Mouse (Mus musculus): Measurements from ENCODE around the gene Stk40.
"Not testable (repeated sequence)": the region's sequence is repeated elsewhere in the genome, so short reads cannot be mapped to it uniquely, and the experiment has no call there.

Stk40 gene

GRCm38 (mm10) chr4:126156617-126157016, 52.9 kb downstream of the Stk40 start:
- DNase-seq (ENCODE audit: low read depth), result no peak

GRCm38 (mm10) chr4:126157562-126157961, 53.8 kb downstream of the Stk40 start:
- no peak for DNase-seq (ENCODE audit: low read depth)

- no peak for DNase-seq (ENCODE audit: low read depth)
Measured at GRCm38 (mm10) chr4:126159455-126159854, 55.7 kb downstream of the Stk40 start.

DNA sequence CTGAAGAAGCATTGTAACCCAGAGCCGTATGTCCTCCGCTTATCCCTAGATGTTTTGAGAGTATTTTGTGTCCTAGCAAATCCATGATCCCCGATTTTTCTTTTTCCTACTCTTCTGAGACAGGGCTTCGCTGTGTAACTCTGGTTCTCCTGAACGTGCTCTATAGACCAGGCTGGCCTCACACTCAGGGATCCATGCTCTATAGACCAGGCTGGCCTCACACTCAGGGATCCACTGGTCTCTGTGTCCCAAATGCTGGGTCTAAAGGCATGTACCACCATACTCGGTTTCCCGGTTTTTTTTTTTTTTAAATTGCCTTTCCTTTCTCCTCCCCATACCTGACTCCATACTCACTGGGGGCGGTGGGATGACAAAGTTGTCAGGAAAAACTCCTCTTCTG, 57.2 kb downstream of the Stk40 start:
- no peak for DNase-seq (ENCODE audit: low read depth)

- DNase-seq (ENCODE audit: low read depth), result no peak
Measured at GRCm38 (mm10) chr4:126161456-126161855, 57.7 kb downstream of the Stk40 start.

DNA sequence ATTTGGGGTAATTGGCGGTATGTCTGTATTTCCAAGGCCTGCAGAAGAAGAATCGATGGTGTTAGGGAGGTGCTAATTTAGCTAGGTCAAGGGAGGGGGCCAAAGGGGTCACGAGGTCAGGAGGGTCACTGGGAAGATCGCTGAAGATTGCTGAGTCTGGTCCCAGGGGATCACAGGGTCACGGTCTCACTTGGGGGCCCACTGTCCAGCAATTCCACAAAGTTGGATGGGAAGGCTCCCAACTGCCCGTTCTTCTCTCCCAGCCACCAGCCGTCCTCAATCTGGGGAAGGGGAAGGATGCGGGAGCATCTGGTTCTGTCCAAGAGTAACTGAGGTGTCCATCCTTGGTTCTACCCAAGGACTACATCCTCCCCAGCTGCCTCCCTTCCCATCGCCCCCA, 58.2 kb downstream of the Stk40 start:
- DNase-seq (ENCODE audit: low read depth), result no peak

DNA sequence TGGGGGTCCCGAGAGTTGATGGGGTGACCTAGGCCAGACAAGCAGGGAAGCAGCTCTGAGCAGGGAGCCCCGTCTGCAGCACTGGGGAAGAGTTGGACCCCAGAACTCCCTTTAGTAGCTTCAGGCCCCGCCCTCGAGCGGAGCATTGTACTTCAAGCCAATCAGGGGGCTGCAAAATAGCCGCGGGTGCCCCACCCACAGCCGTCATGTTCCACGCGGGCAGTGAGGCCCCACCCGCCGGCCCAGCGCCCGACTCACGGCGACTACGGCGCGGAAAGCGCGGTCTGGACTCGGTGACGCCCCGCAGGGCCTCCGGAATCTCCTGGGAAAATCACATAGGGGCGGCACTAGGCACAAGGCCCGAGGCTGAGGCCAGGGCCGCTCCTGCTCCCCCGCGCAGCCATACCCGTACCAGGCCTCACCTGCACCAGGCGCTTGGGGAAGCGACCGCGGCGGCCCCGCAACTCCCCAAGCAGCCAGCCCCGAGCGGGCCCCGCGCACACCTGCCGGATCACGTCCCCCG, 58.8 kb downstream of the Stk40 start:
- DNase-seq (ENCODE audit: low read depth), result peak; percentile 12

- no peak for DNase-seq (ENCODE audit: low read depth)
Measured at GRCm38 (mm10) chr4:126163067-126163659, 59.4 kb downstream of the Stk40 start, which contains the start of gene Sh3d21. Gene Sh3d21, minus strand, starts transcription at chr4:126163491.

GRCm38 (mm10) chr4:126163685-126164084, 59.9 kb downstream of the Stk40 start:
- DNase-seq (ENCODE audit: low read depth), result no peak

GRCm38 (mm10) chr4:126165092-126165491, 61.3 kb downstream of the Stk40 start:
- not testable (repeated sequence) for DNase-seq (ENCODE audit: low read depth)

GRCm38 (mm10) chr4:126166084-126166483, 62.3 kb downstream of the Stk40 start:
- no peak for DNase-seq (ENCODE audit: low read depth)

DNA sequence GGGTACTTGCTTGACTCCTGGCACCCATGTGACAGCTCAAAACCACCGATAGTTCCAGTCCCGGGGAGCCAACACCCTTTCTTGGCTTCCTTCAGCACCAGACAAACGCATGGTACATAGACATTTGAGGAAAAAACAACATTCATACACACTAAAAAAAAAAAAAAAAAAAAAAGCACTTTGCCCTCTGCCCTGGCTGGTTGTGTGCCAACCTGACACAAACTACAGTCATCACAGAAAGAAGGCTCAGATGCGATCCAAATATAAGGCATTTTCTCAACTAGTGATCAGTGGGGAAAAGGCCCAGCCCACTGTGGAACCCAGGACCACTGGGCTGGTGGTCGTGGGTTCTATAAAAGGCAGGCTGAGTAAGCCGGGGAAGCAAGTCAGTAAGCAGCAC, 65.1 kb downstream of the Stk40 start:
- no peak for DNase-seq (ENCODE audit: low read depth)

- not testable (repeated sequence) for DNase-seq (ENCODE audit: low read depth)
Measured at GRCm38 (mm10) chr4:126170737-126171136, 67.0 kb downstream of the Stk40 start.

DNA sequence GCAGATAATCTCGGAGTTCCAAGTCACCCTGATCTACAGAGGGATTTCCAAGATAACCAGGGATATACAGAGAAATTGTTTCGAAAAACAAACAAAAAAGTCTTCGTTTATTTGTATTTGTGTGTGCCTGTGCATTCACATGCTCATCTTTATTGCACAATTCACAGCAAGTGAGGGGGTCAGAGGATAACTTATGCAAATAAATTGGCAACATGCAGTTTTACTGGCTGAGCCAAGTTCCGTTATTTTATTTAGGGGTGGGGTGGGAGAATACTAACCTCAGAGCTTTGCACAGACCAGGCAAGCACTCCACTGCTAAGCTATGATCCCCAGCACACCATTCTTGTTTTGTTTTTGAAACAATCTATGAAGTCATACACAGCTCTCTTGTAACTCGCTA, 70.0 kb downstream of the Stk40 start:
- DNase-seq (ENCODE audit: low read depth), result no peak

- not testable (repeated sequence) for DNase-seq (ENCODE audit: low read depth)
Measured at GRCm38 (mm10) chr4:126175980-126176379, 72.2 kb downstream of the Stk40 start.

- peak; percentile 68 for DNase-seq (ENCODE audit: low read depth)
Measured at GRCm38 (mm10) chr4:126181170-126181957, 77.6 kb downstream of the Stk40 start.

DNA sequence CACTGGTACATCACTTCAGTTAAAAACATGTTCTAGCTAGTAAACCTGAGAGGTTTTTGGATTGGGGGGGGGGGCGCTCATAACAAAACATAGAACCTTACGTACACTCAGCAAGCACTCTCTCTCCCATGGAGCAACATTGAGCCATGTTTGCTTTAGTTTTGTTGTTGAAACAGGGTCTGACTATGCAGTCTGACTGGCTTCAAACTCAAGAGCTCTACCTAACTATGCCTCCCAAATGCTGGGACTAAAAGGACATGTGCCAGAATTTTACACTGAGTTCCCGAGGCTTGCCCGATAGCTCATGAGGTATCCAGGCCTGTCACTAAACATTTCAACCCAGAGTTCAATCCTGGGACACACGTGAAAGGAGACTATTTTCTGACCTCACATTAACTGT, 79.3 kb downstream of the Stk40 start:
- no peak for DNase-seq (ENCODE audit: low read depth)

- no peak for DNase-seq (ENCODE audit: low read depth)
Measured at GRCm38 (mm10) chr4:126187096-126187495, 83.3 kb downstream of the Stk40 start.
